Mouse (Mus musculus) stomach, embryonic 15.5 days (tissue): Measurements from ENCODE around the gene Tjp3. TPM values are rescaled to one million over a fixed set of nuclear protein-coding genes. Genes with fewer than 3 reads are reported as not detected.

ENCODE experiments used
- ATAC-seq: fragments of 200-750 bp; cut with Nextera tagmentation; 2 replicates; pipeline ENCODE4 v1.8.0; 2017; ENCODE audit warnings: low read depth, moderate number of reproducible peaks, moderate TSS enrichment; ENCODE audit not compliant: insufficient read depth, low FRiP score
- H3K27ac ChIP-seq: fragments of 300-500 bp; sonication (generic); 2 replicates; pipeline ENCODE4 v1.5.1; 2015; ENCODE audit warnings: mild to moderate bottlenecking, inconsistent platforms
- H3K27me3 ChIP-seq: fragments of 300-500 bp; sonication (generic); replicated peaks from 2 replicates; pipeline ENCODE4 v1.6.1; 2015; ENCODE audit warnings: inconsistent platforms
- H3K36me3 ChIP-seq: fragments of 300-500 bp; sonication (generic); 2 replicates; pipeline ENCODE4 v1.6.1; 2015; ENCODE audit warnings: inconsistent platforms
- H3K4me1 ChIP-seq: fragments of 300-500 bp; sonication (generic); 2 replicates; pipeline ENCODE4 v1.6.1; 2015; ENCODE audit warnings: inconsistent platforms
- H3K4me2 ChIP-seq: fragments of 300-500 bp; sonication (generic); 2 replicates; pipeline ENCODE4 v1.6.1; 2015; ENCODE audit warnings: mild to moderate bottlenecking, inconsistent platforms
- H3K4me3 ChIP-seq: fragments of 300-500 bp; sonication (generic); replicated peaks from 2 replicates; pipeline ENCODE4 v1.5.1; 2015; ENCODE audit warnings: inconsistent platforms
- H3K9ac ChIP-seq: fragments of 300-500 bp; sonication (generic); 2 replicates; pipeline ENCODE4 v1.6.1; 2015; ENCODE audit warnings: inconsistent platforms
- H3K9me3 ChIP-seq: fragments of 300-500 bp; sonication (generic); 2 replicates; pipeline ENCODE4 v1.6.1; 2016; ENCODE audit warnings: inconsistent platforms
- WGBS: fragments of 180-500 bp; shearing (Covaris S2); methylation state at CpG from one replicate; pipeline ENCODE4 v1.1.7; 2015; 5-methylcytosine and 5-hydroxymethylcytosine counted together
- polyA plus RNA-seq: library from polyadenylated mRNA; unstranded; fragments of >200 nt; fragmentation: Nextera tagmentation; extraction: Ambion mirVana; gene quantifications from 2 replicates; pipeline ENCODE4 v1.2.1, GENCODE M21; 2015

Gene Tjp3
- polyA plus RNA-seq, 1 experiment from 2014 or later, result 32.6 TPM

GRCm38 (mm10) chr10:81284719-81285118 is 6.7 kb downstream of the Tjp3 start:
- peak overlapping the region; percentile 85 for H3K4me2 ChIP-seq
- peaks cover 34% of the 10 kb centered on the region for H3K27me3 ChIP-seq
- no peaks in the 10 kb centered on the region for H3K9me3 ChIP-seq
- no peaks in the 10 kb centered on the region for H3K36me3 ChIP-seq
- peak overlapping the region; percentile 69 for H3K27ac ChIP-seq
- peak; percentile 36; the same call in 1 of the 2 replicates for ATAC-seq
- H3K4me1 ChIP-seq, result peaks cover 32% of the 10 kb centered on the region
- WGBS, result 8% methylated on average over 17 of the region's 17 CpGs
- peak overlapping the region; percentile 50 for H3K4me3 ChIP-seq
- no peak overlapping the region for H3K9ac ChIP-seq

GRCm38 (mm10) chr10:81284189-81284588 is 7.2 kb downstream of the Tjp3 start:
- H3K36me3 ChIP-seq, result no peaks in the 10 kb centered on the region
- 45% methylated on average over 6 of the region's 6 CpGs for WGBS
- H3K9me3 ChIP-seq, result no peaks in the 10 kb centered on the region
- peaks cover 32% of the 10 kb centered on the region for H3K4me1 ChIP-seq
- no peak overlapping the region for H3K9ac ChIP-seq
- ATAC-seq, result no peak
- peaks cover 34% of the 10 kb centered on the region for H3K27me3 ChIP-seq
- peak overlapping the region; percentile 50; the same call in 1 of the 2 replicates for H3K4me3 ChIP-seq
- peak overlapping the region; percentile 85 for H3K4me2 ChIP-seq
- H3K27ac ChIP-seq, result no peak overlapping the region; the same call in 1 of the 2 replicates

- no peak overlapping the region for H3K4me2 ChIP-seq
- no peak overlapping the region for H3K4me3 ChIP-seq
- 36% methylated on average over 10 of the region's 10 CpGs for WGBS
- no peak overlapping the region for H3K9ac ChIP-seq
- H3K4me1 ChIP-seq, result peaks cover 8% of the 10 kb centered on the region; the same call in 1 of the 2 replicates
- no peaks in the 10 kb centered on the region for H3K9me3 ChIP-seq
- H3K27ac ChIP-seq, result no peak overlapping the region
- peaks cover 25% of the 10 kb centered on the region for H3K27me3 ChIP-seq
- no peaks in the 10 kb centered on the region for H3K36me3 ChIP-seq
- no peak for ATAC-seq
These were observed 11.9 kb downstream of the Tjp3 start for GRCm38 (mm10) chr10:81279496-81279895.

- peaks cover 12% of the 10 kb centered on the region; the same call in 1 of the 2 replicates for H3K27me3 ChIP-seq
- H3K36me3 ChIP-seq, result peaks cover 15% of the 10 kb centered on the region; the same call in 1 of the 2 replicates
- H3K9me3 ChIP-seq, result no peaks in the 10 kb centered on the region
- no peak overlapping the region for H3K4me2 ChIP-seq
- ATAC-seq, result no peak
- no peak overlapping the region for H3K4me3 ChIP-seq
- no peaks in the 10 kb centered on the region for H3K4me1 ChIP-seq
- 76% methylated on average over 22 of the region's 22 CpGs for WGBS
- H3K9ac ChIP-seq, result no peak overlapping the region
- H3K27ac ChIP-seq, result no peak overlapping the region
These were observed 13.7 kb downstream of the Tjp3 start for GRCm38 (mm10) chr10:81277676-81278075.

GRCm38 (mm10) chr10:81273842-81274241 is 17.5 kb downstream of the Tjp3 start:
- Histone ChIP-seq H3K4me3 (no peak overlapping the region), H3K9ac (no peak overlapping the region), H3K27ac (no peak overlapping the region), H3K9me3 (no peaks in the 10 kb centered on the region), H3K4me1 (peaks cover 5% of the 10 kb centered on the region), H3K36me3 (peaks cover 31% of the 10 kb centered on the region), H3K4me2 (no peak overlapping the region), H3K27me3 (no peaks in the 10 kb centered on the region)
- no peak for ATAC-seq
- WGBS, result 92% methylated on average over 19 of the region's 19 CpGs

GRCm38 (mm10) chr10:81272356-81272755 is 19.0 kb downstream of the Tjp3 start:
- Histone ChIP-seq H3K4me2 (no peak overlapping the region), H3K36me3 (peaks cover 31% of the 10 kb centered on the region), H3K4me3 (no peak overlapping the region), H3K9me3 (no peaks in the 10 kb centered on the region), H3K27ac (no peak overlapping the region), H3K4me1 (peaks cover 11% of the 10 kb centered on the region), H3K9ac (no peak overlapping the region), H3K27me3 (no peaks in the 10 kb centered on the region)
- WGBS, result 96% methylated on average over 21 of the region's 21 CpGs
- ATAC-seq, result 0 out of 2 replicates have a peak, but pooled peaks have one; percentile 4

- H3K9me3 ChIP-seq, result no peaks in the 10 kb centered on the region
- H3K4me1 ChIP-seq, result peaks cover 15% of the 10 kb centered on the region
- H3K27me3 ChIP-seq, result no peaks in the 10 kb centered on the region
- peak overlapping the region; percentile 70 for H3K9ac ChIP-seq
- peaks cover 40% of the 10 kb centered on the region for H3K36me3 ChIP-seq
- ATAC-seq, result no peak
- no peak overlapping the region for H3K27ac ChIP-seq
- peak overlapping the region; percentile 60 for H3K4me3 ChIP-seq
- 79% methylated on average over 16 of the region's 16 CpGs for WGBS
- peak overlapping the region; percentile 73 for H3K4me2 ChIP-seq
These were observed 22.6 kb downstream of the Tjp3 start for GRCm38 (mm10) chr10:81268643-81269412.

GRCm38 (mm10) chr10:81268056-81268455 is 23.3 kb downstream of the Tjp3 start:
- peak; percentile 34; the same call in 1 of the 2 replicates for ATAC-seq
- no peaks in the 10 kb centered on the region for H3K27me3 ChIP-seq
- no peaks in the 10 kb centered on the region for H3K9me3 ChIP-seq
- H3K4me1 ChIP-seq, result peaks cover 15% of the 10 kb centered on the region
- peak overlapping the region; percentile 73 for H3K4me2 ChIP-seq
- H3K27ac ChIP-seq, result no peak overlapping the region
- 2% methylated on average over 23 of the region's 23 CpGs for WGBS
- H3K4me3 ChIP-seq, result peak overlapping the region; percentile 60
- peaks cover 34% of the 10 kb centered on the region for H3K36me3 ChIP-seq
- peak overlapping the region; percentile 70 for H3K9ac ChIP-seq

GRCm38 (mm10) chr10:81266211-81267105 is 24.9 kb downstream of the Tjp3 start, which contains the start of the genes Mrpl54 and Apba3:
TSS of gene Mrpl54 (minus strand) at chr10:81266934.
TSS of gene Apba3 (plus strand) at chr10:81266960.
- H3K9me3 ChIP-seq, result no peaks in the 10 kb centered on the region
- ATAC-seq, result peak; percentile 95
- peak within 1 kb of the TSS; percentile 73 for H3K4me2 ChIP-seq
- peaks cover 15% of the 10 kb centered on the region for H3K4me1 ChIP-seq
- H3K27ac ChIP-seq, result peak within 1 kb of the TSS; percentile 75
- peak within 1 kb of the TSS; percentile 66 for H3K4me3 ChIP-seq
- H3K36me3 ChIP-seq, result peaks cover 20% of the 10 kb centered on the region
- under 1% methylated on average over 48 of the region's 48 CpGs for WGBS
- H3K27me3 ChIP-seq, result no peaks in the 10 kb centered on the region
- peak within 1 kb of the TSS; percentile 61; the same call in 1 of the 2 replicates for H3K9ac ChIP-seq

GRCm38 (mm10) chr10:81265540-81265939 is 25.8 kb downstream of the Tjp3 start:
- Histone ChIP-seq H3K4me1 (peaks cover 15% of the 10 kb centered on the region), H3K9ac (no peak overlapping the region), H3K27me3 (0 out of 2 replicates have a peak, but pooled peaks cover 2% of the 10 kb centered on the region), H3K9me3 (no peaks in the 10 kb centered on the region), H3K4me2 (peak overlapping the region; percentile 54), H3K4me3 (peak overlapping the region; percentile 66), H3K27ac (no peak overlapping the region), H3K36me3 (peaks cover 14% of the 10 kb centered on the region)
- 90% methylated on average over 8 of the region's 8 CpGs for WGBS
- ATAC-seq, result no peak

- no peak for ATAC-seq
- H3K4me1 ChIP-seq, result peaks cover 18% of the 10 kb centered on the region
- 88% methylated on average over 4 of the region's 4 CpGs for WGBS
- no peak overlapping the region for H3K4me3 ChIP-seq
- H3K36me3 ChIP-seq, result peaks cover 14% of the 10 kb centered on the region
- peaks cover 46% of the 10 kb centered on the region for H3K27me3 ChIP-seq
- H3K9me3 ChIP-seq, result no peaks in the 10 kb centered on the region
- no peak overlapping the region for H3K9ac ChIP-seq
- H3K27ac ChIP-seq, result no peak overlapping the region
- no peak overlapping the region for H3K4me2 ChIP-seq
These were observed 30.4 kb downstream of the Tjp3 start for GRCm38 (mm10) chr10:81261025-81261424.
